In the genomic region with DNA sequence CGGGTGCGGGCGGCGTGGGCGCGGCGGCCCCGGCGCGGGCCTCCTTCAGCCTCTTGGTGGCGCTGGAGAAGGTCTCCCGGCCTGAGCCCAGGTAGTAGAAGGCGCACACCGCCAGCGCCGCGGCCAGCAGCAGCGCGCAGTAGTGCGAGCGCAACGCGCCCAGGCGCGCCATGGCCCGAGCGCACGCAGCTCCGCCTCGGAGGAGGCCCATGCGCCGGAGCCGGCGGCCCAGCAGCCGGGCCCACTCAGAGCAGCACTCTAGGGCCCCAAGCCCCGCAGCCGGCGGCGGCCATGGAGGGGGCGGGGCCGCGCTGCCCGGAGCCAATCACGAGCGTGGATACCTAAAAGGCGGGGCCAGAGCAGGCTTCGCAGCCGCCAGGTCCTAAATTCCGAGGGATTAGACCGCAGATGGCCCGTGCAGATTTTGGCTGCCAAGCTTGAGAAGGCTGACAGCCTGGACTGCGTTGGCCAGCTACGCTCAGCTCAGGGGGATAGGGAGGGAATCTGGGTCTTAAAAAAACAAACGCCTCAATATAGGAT, we compare ENCODE assay signal across 8 mouse cellular contexts. TPM values are rescaled to one million over a fixed set of nuclear protein-coding genes. Genes with fewer than 3 reads are reported as not detected.
DNase-seq lines count a peak whose midpoint lies in the region; ATAC-seq and TF ChIP-seq lines count a peak whose summit lies in the region.

Gene Xxylt1, minus strand, starts transcription at position 308 of the 540 bp plus-strand sequence.

- H3K27me3 ChIP-seq in MEL (ENCODE audit: control insufficient read depth in 1 of 2, insufficient read depth in 2 of 2, low read length in 2 of 2), result no peaks in the 10 kb centered on the region
- no peaks in the 10 kb centered on the region for H3K27me3 ChIP-seq in cerebellum, adult 2 months (ENCODE audit: control insufficient read depth, insufficient read depth, low read length)
- no peaks in the 10 kb centered on the region for H3K27me3 ChIP-seq in forebrain, postnatal 0 days (ENCODE audit: insufficient read depth, low read length)
- no peaks in the 10 kb centered on the region for H3K27me3 ChIP-seq in lung, embryonic 15.5 days

- H3K9me3 ChIP-seq in MEL (replicated peaks; ENCODE audit: insufficient read depth, low read length), result no peaks in the 10 kb centered on the region
- H3K9me3 ChIP-seq in forebrain, postnatal 0 days (ENCODE audit: low read length), result no peaks in the 10 kb centered on the region
- H3K9me3 ChIP-seq in lung, embryonic 15.5 days, result no peaks in the 10 kb centered on the region

- under 1% methylated on average over 54 of the region's 54 CpGs for WGBS in cerebellum, adult 2 months
- WGBS in forebrain, postnatal 0 days, result under 1% methylated on average over 52 of the region's 54 CpGs
- under 1% methylated on average over 54 of the region's 54 CpGs for WGBS in lung, embryonic 15.5 days

- TF ChIP-seq EP300 in MEL (IDR thresholded peaks at IDR 0.05; ENCODE audit: low read depth in 1 of 2, low read length in 2 of 2), result no peak

- H3K9ac ChIP-seq in MEL (ENCODE audit: control insufficient read depth, low read depth, low read length, poor library complexity, severe bottlenecking), result peak within 1 kb of the TSS; percentile 89
- peak within 1 kb of the TSS; percentile 62 for H3K9ac ChIP-seq in forebrain, postnatal 0 days
- H3K9ac ChIP-seq in lung, embryonic 15.5 days, result peak within 1 kb of the TSS; percentile 67

- DNase-seq in MEL (ENCODE audit: low read depth, low spot score), result peak; percentile 95
- peak; percentile 97 for DNase-seq in cerebellum, adult 2 months
- DNase-seq in forebrain, postnatal 0 days, result peak; percentile 97
- DNase-seq in heart, postnatal 4 days, result peak; percentile 96
- DNase-seq in layer of hippocampus, adult 8-10 months (ENCODE audit: low spot score in 2 of 2), result peak; percentile 91 to 96
- peak; percentile 89 for DNase-seq in ovary, adult 18-20 months (ENCODE audit: low spot score)
- peak; percentile 93 for DNase-seq in thymus, postnatal 0 days (ENCODE audit: low spot score)

- H3K4me1 ChIP-seq in MEL (ENCODE audit: control insufficient read depth in 1 of 2, insufficient read depth in 2 of 2, low read length in 2 of 2), result peaks cover 0 to 12% of the 10 kb centered on the region in 2 experiments; a peak in 3 of 4 replicates
- H3K4me1 ChIP-seq in cerebellum, adult 2 months (ENCODE audit: control insufficient read depth, insufficient read depth, low read length), result peaks cover 8% of the 10 kb centered on the region; the same call in 1 of the 2 replicates
- peaks cover 4% of the 10 kb centered on the region; the same call in 1 of the 2 replicates for H3K4me1 ChIP-seq in forebrain, postnatal 0 days (ENCODE audit: insufficient read depth)
- peaks cover 14% of the 10 kb centered on the region for H3K4me1 ChIP-seq in lung, embryonic 15.5 days

- ATAC-seq in forebrain, postnatal 0 days, result peak; percentile 99
- peak; percentile 99 for ATAC-seq in lung, embryonic 15.5 days (ENCODE audit: borderline replicate concordance, extremely low read depth, low FRiP score, low TSS enrichment)

- H3K4me2 ChIP-seq in forebrain, postnatal 0 days (ENCODE audit: low read depth), result peak within 1 kb of the TSS; percentile 84
- peak within 1 kb of the TSS; percentile 94 for H3K4me2 ChIP-seq in lung, embryonic 15.5 days

- peaks cover 0 to 10% of the 10 kb centered on the region in 2 experiments; a peak in 2 of 4 replicates for H3K36me3 ChIP-seq in MEL (ENCODE audit: control insufficient read depth in 1 of 2, insufficient read depth in 2 of 2, low read length in 2 of 2)
- H3K36me3 ChIP-seq in forebrain, postnatal 0 days (ENCODE audit: insufficient read depth), result no peaks in the 10 kb centered on the region
- no peaks in the 10 kb centered on the region for H3K36me3 ChIP-seq in lung, embryonic 15.5 days

- peak; percentile 72 to 92; a peak in 3 of 4 replicates for TF ChIP-seq POLR2A in MEL (IDR thresholded peaks at IDR 0.05; ENCODE audit: control insufficient read depth in 1 of 2, insufficient read depth in 1 of 2, low read depth in 1 of 2, low read length in 2 of 2, poor library complexity in 1 of 2)
- peak; percentile 50; the same call in 1 of the 2 replicates for TF ChIP-seq POLR2A in cerebellum, adult 2 months (IDR thresholded peaks at IDR 0.05; ENCODE audit: borderline replicate concordance, insufficient read depth, low read length)

- peak within 1 kb of the TSS; percentile 65 for H3K27ac ChIP-seq in MEL (ENCODE audit: control insufficient read depth, low read depth, low read length)
- peak within 1 kb of the TSS; percentile 71 for H3K27ac ChIP-seq in cerebellum, adult 2 months (ENCODE audit: insufficient read depth, low read length)
- peak within 1 kb of the TSS; percentile 84 for H3K27ac ChIP-seq in forebrain, postnatal 0 days (ENCODE audit: low read depth, low read length)
- peak within 1 kb of the TSS; percentile 94 for H3K27ac ChIP-seq in lung, embryonic 15.5 days

- peak; percentile 3; the same call in 1 of the 2 replicates for TF ChIP-seq RAD21 in MEL (IDR thresholded peaks at IDR 0.05; ENCODE audit: low read depth, low read length)

- TF ChIP-seq CTCF in MEL (IDR thresholded peaks at IDR 0.05 in 2 of 3, conservative IDR thresholded peaks at IDR 0.05 in 1 of 3; ENCODE audit: control insufficient read depth in 1 of 3, insufficient read depth in 1 of 3, low read depth in 2 of 3, low read length in 3 of 3, poor library complexity in 1 of 3, severe bottlenecking in 1 of 3), result peak in 2 of 3 experiments; percentile 30 to 68; a peak in 3 of 6 replicates
- no peak for TF ChIP-seq CTCF in cerebellum, adult 2 months (IDR thresholded peaks at IDR 0.05; ENCODE audit: borderline replicate concordance, insufficient read depth, low read depth, low read length)
- TF ChIP-seq CTCF in forebrain, postnatal 0 days (IDR thresholded peaks at IDR 0.05; ENCODE audit: low read depth), result peak; percentile 44

- H3K79me2 ChIP-seq in MEL (ENCODE audit: control insufficient read depth, insufficient read depth, low read length, poor library complexity), result peaks cover 15% of the 10 kb centered on the region

- H3K4me3 ChIP-seq in MEL (ENCODE audit: control insufficient read depth in 1 of 2, insufficient read depth in 1 of 2, low read depth in 2 of 2, low read length in 2 of 2), result peak within 1 kb of the TSS; percentile 56 to 81
- H3K4me3 ChIP-seq in cerebellum, adult 2 months (replicated peaks; ENCODE audit: insufficient read depth, low read depth, low read length), result peak within 1 kb of the TSS; percentile 61
- peak within 1 kb of the TSS; percentile 76 for H3K4me3 ChIP-seq in forebrain, postnatal 0 days (ENCODE audit: low read depth, low read length)
- peak within 1 kb of the TSS; percentile 83 for H3K4me3 ChIP-seq in lung, embryonic 15.5 days

TF ChIP-seq in MEL, 35 proteins besides CTCF, POLR2A, EP300 and RAD21 (continues in another document):
- no peak for TF ChIP-seq JUND (IDR thresholded peaks at IDR 0.05; ENCODE audit: low read depth, low read length)
- TF ChIP-seq ETS1 (IDR thresholded peaks at IDR 0.05; ENCODE audit: low read depth, low read length), result peak; percentile 15; the same call in 1 of the 2 replicates
- TF ChIP-seq ELF1 (IDR thresholded peaks at IDR 0.05; ENCODE audit: low read depth, low read length), result 0 out of 2 replicates have a peak, but pooled peaks have one; percentile 38
- TF ChIP-seq HCFC1 (IDR thresholded peaks at IDR 0.05; ENCODE audit: low read depth, low read length), result peak; percentile 82
- TF ChIP-seq BHLHE40 (IDR thresholded peaks at IDR 0.05; ENCODE audit: borderline replicate concordance, low read depth, low read length), result peak; percentile 70; the same call in 1 of the 2 replicates
- TF ChIP-seq GATA1 (IDR thresholded peaks at IDR 0.05; ENCODE audit: low read depth, low read length), result peak; percentile 60
- TF ChIP-seq MEF2A (IDR thresholded peaks at IDR 0.05; ENCODE audit: extremely low read depth, insufficient replicate concordance, low read depth, low read length, poor library complexity, severe bottlenecking), result no peak
- TF ChIP-seq USF1 (IDR thresholded peaks at IDR 0.05; ENCODE audit: low read depth, low read length), result peak; percentile 32; the same call in 1 of the 2 replicates
- TF ChIP-seq USF2 (IDR thresholded peaks at IDR 0.05; ENCODE audit: borderline replicate concordance in 1 of 2, insufficient read depth in 1 of 2, low read depth in 1 of 2, low read length in 2 of 2), result no peak
- TF ChIP-seq TAL1 (IDR thresholded peaks at IDR 0.05; ENCODE audit: low read length), result no peak
- TF ChIP-seq MAFK (IDR thresholded peaks at IDR 0.05; ENCODE audit: borderline replicate concordance, low read depth, low read length), result no peak
- peak; percentile 81 for TF ChIP-seq MYC (IDR thresholded peaks at IDR 0.05; ENCODE audit: low read depth, low read length)
- TF ChIP-seq MAX (IDR thresholded peaks at IDR 0.05; ENCODE audit: low read length), result peak; percentile 72
- no peak for TF ChIP-seq ZNF384 (IDR thresholded peaks at IDR 0.05; ENCODE audit: low read depth, low read length)
- no peak for TF ChIP-seq ZKSCAN1 (IDR thresholded peaks at IDR 0.05; ENCODE audit: low read depth, low read length)
- no peak for TF ChIP-seq CHD2 (IDR thresholded peaks at IDR 0.05; ENCODE audit: low read length)
- peak; percentile 63; the same call in 1 of the 2 replicates for TF ChIP-seq UBTF (IDR thresholded peaks at IDR 0.05; ENCODE audit: borderline replicate concordance, insufficient read depth, low read depth, low read length)
- TF ChIP-seq MAZ (IDR thresholded peaks at IDR 0.05; ENCODE audit: low read depth, low read length), result peak; percentile 78; the same call in 1 of the 2 replicates
- peak; percentile 97 for TF ChIP-seq SIN3A (IDR thresholded peaks at IDR 0.05; ENCODE audit: low read length)
- TF ChIP-seq NRF1 (IDR thresholded peaks at IDR 0.05; ENCODE audit: insufficient read depth, low read depth, low read length, poor library complexity, severe bottlenecking), result peak; percentile 39; the same call in 1 of the 2 replicates
- TF ChIP-seq GABPA (IDR thresholded peaks at IDR 0.05; ENCODE audit: low read depth, low read length), result no peak; the same call in 1 of the 2 replicates
- TF ChIP-seq SMC3 (IDR thresholded peaks at IDR 0.05; ENCODE audit: low read depth, low read length), result peak; percentile 19; the same call in 1 of the 2 replicates

RNA-seq across cellular contexts. Expression of gene Xxylt1, which starts in this region (rescaled TPM):
- total RNA-seq in MEL (2012; rRNA removed), result 12.8 and 12.9 TPM in 2 replicates
- 100 to 1,000 TPM in 1 of 2 experiments, 10 to 100 TPM in 1; 26.6 to 164 TPM for polyA plus RNA-seq in MEL (2012; ENCODE audit: insufficient read depth in 1 of 2, insufficient read length in 2 of 2, low read depth in 1 of 2, low replicate concordance in 2 of 2, missing spikeins in 1 of 2)
- 20.7 and 22.4 TPM in 2 replicates for polyA plus RNA-seq in cerebellum, adult 2 months (2012; rRNA removed)
- 17.4 and 24.3 TPM in 2 replicates for total RNA-seq in forebrain, postnatal 0 days (2014; rRNA removed)
- polyA plus RNA-seq in forebrain, postnatal 0 days (2015; fragmentation: Nextera tagmentation; extraction: Ambion mirVana), result 8.6 and 14.0 TPM in 2 replicates
- 10 to 100 TPM; 15.9 to 17.3 TPM for total RNA-seq in heart, postnatal 4 days (2021)
- total RNA-seq in layer of hippocampus, adult 8-10 months (2022), result 10 to 100 TPM; 17.9 to 21.7 (median 20.6) TPM
- polyA plus RNA-seq in lung, embryonic 15.5 days (2015; fragmentation: Nextera tagmentation; extraction: Ambion mirVana), result 17.2 and 18.1 TPM in 2 replicates
- 7.6 and 9.0 TPM in 2 replicates for polyA plus RNA-seq in thymus, postnatal 0 days (2015; fragmentation: Nextera tagmentation; extraction: Ambion mirVana)

Comparison
In these comparisons a context has a peak if more than half of its experiments do, and no peak if none do; other contexts are left out.
1. Peak in every context shown above with its lines: DNase-seq, ATAC-seq, H3K4me3 ChIP-seq and H3K27ac ChIP-seq.